Mouse (Mus musculus): ENCODE data around the gene Lipt1.

Gene Lipt1

GRCm38 (mm10) chr1:37894606-37895005, 23.1 kb downstream of the Lipt1 start:
- no peak for DNase-seq (ENCODE audit: extremely low spot score, low read depth, low spot score)

GRCm38 (mm10) chr1:37899816-37900215, 28.3 kb downstream of the Lipt1 start:
- DNase-seq (ENCODE audit: extremely low spot score, low read depth, low spot score): no peak

GRCm38 (mm10) chr1:37900288-37900687, 28.8 kb downstream of the Lipt1 start:
- DNase-seq (ENCODE audit: extremely low spot score, low read depth, low spot score): no peak

GRCm38 (mm10) chr1:37903178-37903577, 31.6 kb downstream of the Lipt1 start:
- no peak for DNase-seq (ENCODE audit: extremely low spot score, low read depth, low spot score)

GRCm38 (mm10) chr1:37912751-37913150, 41.2 kb downstream of the Lipt1 start:
- DNase-seq (ENCODE audit: extremely low spot score, low read depth, low spot score): no peak

GRCm38 (mm10) chr1:37916393-37916792, 44.9 kb downstream of the Lipt1 start, which contains the start of gene Lyg2:
Gene Lyg2 (minus strand): TSS chr1:37916493.
- DNase-seq (ENCODE audit: extremely low spot score, low read depth, low spot score): no peak

GRCm38 (mm10) chr1:37917666-37918065, 46.1 kb downstream of the Lipt1 start:
- no peak for DNase-seq (ENCODE audit: extremely low spot score, low read depth, low spot score)

- DNase-seq (ENCODE audit: extremely low spot score, low read depth, low spot score): no peak
Observed at GRCm38 (mm10) chr1:37918096-37918495, 46.6 kb downstream of the Lipt1 start.

- DNase-seq (ENCODE audit: extremely low spot score, low read depth, low spot score): no peak
Observed at GRCm38 (mm10) chr1:37922536-37922935, 51.0 kb downstream of the Lipt1 start.

All from hindlimb bud, embryonic 11.5 days (tissue).